Mouse (Mus musculus) spleen, adult 2 months (tissue): ENCODE data around the gene Dusp27. TPM values are rescaled to one million over a fixed set of nuclear protein-coding genes. Genes with fewer than 3 reads are reported as not detected.
"Not testable (repeated sequence)": the region's sequence is repeated elsewhere in the genome, so short reads cannot be mapped to it uniquely, and the experiment has no call there.

ENCODE experiments used
- DNase-seq, 2 experiments: peaks; one replicate each; pipeline versions ENCODE4 v3.0.0 to v3.0.0-alpha.2; 2012 to 2021; ENCODE audit warnings: low spot score in 2 of 2, low read depth in 1 of 2
- H3K27ac ChIP-seq: fragments of 200-500 bp; 2 replicates; pipeline ENCODE4 v1.5.1; 2012; ENCODE audit warnings: low read length, inconsistent platforms; ENCODE audit not compliant: insufficient read depth
- H3K27me3 ChIP-seq: fragments of 200-500 bp; 2 replicates; pipeline ENCODE4 v1.6.1; 2012; ENCODE audit warnings: mild to moderate bottlenecking, moderate library complexity, low read length, inconsistent platforms; ENCODE audit not compliant: control insufficient read depth, insufficient read depth
- H3K36me3 ChIP-seq: fragments of 200-500 bp; 2 replicates; pipeline ENCODE4 v1.6.1; 2012; ENCODE audit warnings: mild to moderate bottlenecking, low read length, inconsistent platforms; ENCODE audit not compliant: control insufficient read depth, insufficient read depth
- H3K4me1 ChIP-seq: fragments of 200-500 bp; 2 replicates; pipeline ENCODE4 v1.6.1; 2011; ENCODE audit warnings: inconsistent platforms; ENCODE audit not compliant: control insufficient read depth, insufficient read depth, insufficient read length
- H3K4me3 ChIP-seq: fragments of 200-500 bp; 2 replicates; pipeline ENCODE4 v1.5.1; 2011; ENCODE audit warnings: mild to moderate bottlenecking, inconsistent platforms; ENCODE audit not compliant: insufficient read depth, insufficient read length; ENCODE audit errors: extremely low read depth
- CTCF ChIP-seq: fragments of 200-500 bp; IDR thresholded peaks from 2 replicates; pipeline ENCODE4 v1.5.1; 2011; ENCODE audit warnings: mild to moderate bottlenecking, inconsistent platforms; ENCODE audit not compliant: insufficient read depth, insufficient read length, insufficient replicate concordance; ENCODE audit errors: extremely low read depth
- POLR2A ChIP-seq: fragments of 200-500 bp; IDR thresholded peaks from 2 replicates; pipeline ENCODE4 v1.6.1; 2011; ENCODE audit warnings: low read depth, low read length, inconsistent platforms
- WGBS: fragments of 180-500 bp; shearing (Covaris S2); methylation state at CpG from one replicate; pipeline ENCODE4 v1.1.7; 2018; 5-methylcytosine and 5-hydroxymethylcytosine counted together
- polyA plus RNA-seq: library from polyadenylated mRNA; depleted of rRNA; stranded (reverse); fragments of >200 nt; gene quantifications from 2 replicates; pipeline ENCODE4 v1.2.3, GENCODE M21; 2012

The Dusp27 gene
- polyA plus RNA-seq, 1 experiment: 0.12 TPM

GRCm38 (mm10) chr1:166147657-166148056 is 19.9 kb upstream of the Dusp27 start:
- WGBS: 73% methylated on average over 3 of the region's 3 CpGs
- Histone ChIP-seq H3K27me3 (no peaks in the 10 kb centered on the region), H3K4me3 (no peak overlapping the region), H3K4me1 (no peaks in the 10 kb centered on the region), H3K27ac (no peak overlapping the region), H3K36me3 (no peaks in the 10 kb centered on the region)
- no peak for TF ChIP-seq CTCF
- TF ChIP-seq POLR2A: no peak
- DNase-seq: no peak

- WGBS: 74% methylated on average over 11 of the region's 11 CpGs
- Histone ChIP-seq H3K4me3 (no peak overlapping the region), H3K36me3 (no peaks in the 10 kb centered on the region), H3K4me1 (no peaks in the 10 kb centered on the region), H3K27ac (no peak overlapping the region), H3K27me3 (no peaks in the 10 kb centered on the region)
- TF ChIP-seq CTCF (no peak), POLR2A (no peak)
- no peak for DNase-seq
Measured at GRCm38 (mm10) chr1:166146626-166147025, 18.9 kb upstream of the Dusp27 start.

GRCm38 (mm10) chr1:166142369-166142768 is 14.6 kb upstream of the Dusp27 start:
- TF ChIP-seq CTCF (no peak), POLR2A (no peak)
- no peak for DNase-seq
- Histone ChIP-seq H3K36me3 (no peaks in the 10 kb centered on the region), H3K27ac (no peak overlapping the region), H3K4me1 (peaks cover 4% of the 10 kb centered on the region; the same call in 1 of the 2 replicates), H3K4me3 (no peak overlapping the region), H3K27me3 (no peaks in the 10 kb centered on the region)
- 90% methylated on average over 6 of the region's 6 CpGs for WGBS

GRCm38 (mm10) chr1:166141868-166142267 is 14.1 kb upstream of the Dusp27 start:
- not testable (repeated sequence) for H3K4me1 ChIP-seq, DNase-seq, H3K27ac ChIP-seq, H3K4me3 ChIP-seq, H3K27me3 ChIP-seq, H3K36me3 ChIP-seq
- 84% methylated on average over 9 of the region's 9 CpGs for WGBS

GRCm38 (mm10) chr1:166139620-166140184 is 12.0 kb upstream of the Dusp27 start:
- no peaks in the 10 kb centered on the region for H3K27me3 ChIP-seq
- H3K36me3 ChIP-seq: no peaks in the 10 kb centered on the region
- no peak overlapping the region for H3K27ac ChIP-seq
- H3K4me1 ChIP-seq: peaks cover 6% of the 10 kb centered on the region; the same call in 1 of the 2 replicates
- WGBS: 93% methylated on average over 4 of the region's 4 CpGs
- no peak for DNase-seq
- no peak for TF ChIP-seq POLR2A
- TF ChIP-seq CTCF: no peak
- no peak overlapping the region for H3K4me3 ChIP-seq

- no peaks in the 10 kb centered on the region for H3K27me3 ChIP-seq
- TF ChIP-seq CTCF: no peak
- no peak for TF ChIP-seq POLR2A
- H3K4me3 ChIP-seq: no peak overlapping the region
- 91% methylated on average over 3 of the region's 3 CpGs for WGBS
- DNase-seq: no peak
- no peak overlapping the region for H3K27ac ChIP-seq
- no peaks in the 10 kb centered on the region for H3K36me3 ChIP-seq
- H3K4me1 ChIP-seq: peaks cover 6% of the 10 kb centered on the region; the same call in 1 of the 2 replicates
Measured at GRCm38 (mm10) chr1:166139113-166139512, 11.4 kb upstream of the Dusp27 start.

GRCm38 (mm10) chr1:166138136-166138535 is 10.4 kb upstream of the Dusp27 start:
- WGBS: 27% methylated on average over 13 of the region's 13 CpGs
- Histone ChIP-seq H3K4me3 (no peak overlapping the region), H3K27ac (no peak overlapping the region), H3K4me1 (peaks cover 6% of the 10 kb centered on the region; the same call in 1 of the 2 replicates), H3K36me3 (no peaks in the 10 kb centered on the region), H3K27me3 (no peaks in the 10 kb centered on the region)
- TF ChIP-seq POLR2A: no peak
- TF ChIP-seq CTCF: no peak
- DNase-seq: no peak
